Mouse (Mus musculus) testis, adult 2 months (tissue): Measurements from ENCODE around the gene Plekhj1.

Experiments
- CTCF ChIP-seq: fragments of 200-500 bp; IDR thresholded peaks from 2 replicates; pipeline ENCODE4 v1.5.1; 2012; ENCODE audit warnings: low read depth, mild to moderate bottlenecking, inconsistent platforms, low read length, moderate library complexity; ENCODE audit not compliant: control insufficient read depth, insufficient read depth, insufficient replicate concordance
- POLR2A ChIP-seq: fragments of 200-500 bp; IDR thresholded peaks from 2 replicates; pipeline ENCODE4 v1.6.1; 2012; ENCODE audit warnings: low read depth, mild to moderate bottlenecking, inconsistent platforms, low read length, moderate library complexity; ENCODE audit not compliant: control insufficient read depth

- TF ChIP-seq CTCF (no peak), POLR2A (no peak)
These were observed 692 bp upstream of the Plekhj1 start for GRCm38 (mm10) chr10:80799070-80799566.
